Mouse (Mus musculus): ENCODE results near the gene Tbx10.
A peak's percentile ranks its signal among the peaks of the same experiment; 100 is the strongest.
"Not testable (repeated sequence)": the region's sequence is repeated elsewhere in the genome, so short reads cannot be mapped to it uniquely, and the experiment has no call there.

The Tbx10 gene

DNA sequence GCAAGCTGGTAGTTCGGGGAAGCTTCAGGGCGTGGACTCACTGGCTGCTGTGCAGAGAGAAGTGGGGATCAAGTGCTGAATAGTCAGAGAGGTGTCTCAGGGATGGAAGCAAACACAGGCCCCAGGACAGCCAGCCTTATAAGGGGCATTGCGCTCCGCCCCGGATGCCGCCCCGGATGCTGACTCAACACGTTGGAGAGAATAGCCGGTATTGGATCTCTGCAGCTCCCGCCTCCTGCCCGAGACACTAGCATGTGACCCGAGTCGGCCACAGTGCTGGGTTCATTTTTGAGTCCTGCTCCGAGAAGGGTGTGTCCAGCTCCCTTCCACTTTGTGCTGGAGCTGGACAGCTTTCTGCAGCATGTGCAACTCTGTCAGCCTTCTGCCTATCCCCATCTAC, 49.6 kb downstream of the Tbx10 start:
- DNase-seq (ENCODE audit: low spot score), result no peak

DNA sequence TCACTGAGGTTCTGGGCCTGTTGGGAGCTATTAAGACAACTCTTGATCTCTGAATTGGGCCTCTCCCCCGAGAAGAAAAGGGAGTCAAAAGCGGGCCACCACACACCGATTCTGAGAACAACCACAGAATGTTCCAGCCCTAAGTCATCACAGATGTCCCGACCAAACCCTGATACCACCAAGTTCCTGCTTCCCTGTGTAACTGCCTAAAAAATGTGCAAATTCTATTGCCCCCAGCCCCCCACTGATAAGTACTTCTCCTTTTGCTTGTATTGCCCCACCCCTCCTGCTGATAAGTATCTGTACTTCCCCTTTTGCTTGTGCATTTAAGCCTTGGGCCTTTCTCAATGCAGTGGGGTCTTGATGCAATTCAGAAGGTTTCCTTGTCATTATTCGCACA, 51.6 kb downstream of the Tbx10 start:
- not testable (repeated sequence) for DNase-seq (ENCODE audit: low spot score)

DNA sequence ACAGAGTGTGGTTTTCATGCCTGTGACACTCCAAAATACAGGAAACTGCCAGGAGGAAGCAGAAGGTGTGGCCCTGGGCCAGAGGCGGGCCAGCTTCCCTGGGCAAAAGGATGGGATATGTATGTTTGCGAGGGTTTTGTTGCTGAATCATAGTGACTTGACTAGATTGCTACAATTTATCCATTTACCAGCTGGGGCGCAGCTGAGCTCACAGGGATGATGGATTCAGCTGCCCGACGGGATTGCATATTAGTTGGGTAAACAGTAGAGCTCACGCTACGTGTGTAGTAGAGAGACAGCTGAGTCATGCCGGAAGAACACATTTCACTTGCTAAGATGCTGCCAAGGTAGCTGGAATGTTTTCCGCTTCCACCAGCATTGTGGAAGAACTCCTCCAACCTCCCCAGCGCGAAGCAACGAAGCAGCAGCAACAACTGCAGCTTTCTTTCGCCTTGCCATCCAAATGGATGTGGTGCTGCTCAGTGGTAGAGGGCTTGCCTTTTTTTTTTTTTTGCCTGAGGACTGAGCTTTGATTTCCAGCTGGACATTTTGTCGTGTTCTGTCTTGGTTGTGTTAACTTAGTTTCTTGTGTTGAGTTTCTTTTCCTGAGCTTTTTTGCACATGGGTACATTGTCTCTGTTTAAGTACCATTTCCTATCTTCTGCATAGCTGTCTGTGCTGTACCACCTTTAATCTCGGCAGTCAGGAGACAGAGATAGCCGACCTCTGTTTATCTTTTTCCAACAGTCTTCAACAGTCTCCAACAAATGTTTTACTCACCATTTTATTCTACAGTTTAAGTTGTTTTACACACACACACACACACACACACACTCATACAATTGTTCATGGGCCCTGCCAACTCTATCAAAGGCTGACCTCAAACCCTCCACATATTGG, 53.7 kb downstream of the Tbx10 start, which contains the start of gene Gstp2:
Gene Gstp2, minus strand, starts transcription at position 58 of the 900 bp plus-strand sequence.
- peak; percentile 90 for DNase-seq (ENCODE audit: low spot score)

DNA sequence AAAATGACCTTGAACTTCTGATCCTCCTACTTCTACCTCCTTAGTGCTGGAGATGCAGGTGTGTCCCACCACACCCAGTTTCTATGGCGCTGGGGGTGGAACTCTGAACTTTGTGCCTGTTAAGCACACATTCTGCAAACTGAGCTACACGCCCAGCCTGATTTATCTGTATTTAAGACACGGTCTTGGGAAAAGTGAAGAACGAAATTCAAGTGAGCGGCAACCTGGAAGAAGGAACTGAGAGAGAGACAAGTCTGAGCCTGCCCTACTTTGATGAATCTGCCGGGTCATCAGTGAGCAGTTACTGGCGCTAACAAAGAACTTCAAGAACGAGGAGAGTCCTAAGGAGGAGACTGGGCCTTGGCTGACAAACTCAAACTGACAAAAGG, 54.3 kb downstream of the Tbx10 start:
- DNase-seq (ENCODE audit: low spot score), result no peak

DNA sequence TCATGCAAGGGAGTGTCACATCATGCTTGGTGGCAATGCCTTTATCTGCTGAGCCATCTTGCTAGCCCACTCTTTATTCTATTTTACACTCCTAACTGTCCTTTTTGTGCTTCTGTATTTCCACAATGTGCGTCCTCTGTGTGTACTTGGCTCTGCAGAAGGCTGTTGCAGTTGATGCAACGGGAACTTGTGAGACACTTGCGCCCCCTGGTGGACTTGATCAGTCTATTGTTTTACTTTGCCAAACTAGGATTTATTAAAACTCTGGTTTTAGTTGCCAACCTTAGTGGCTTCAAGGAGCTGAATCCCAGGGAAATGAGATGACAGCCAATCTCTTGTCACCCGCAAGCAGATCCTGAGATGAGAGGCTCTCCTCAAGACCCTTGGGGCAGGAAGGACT, 55.3 kb downstream of the Tbx10 start:
- peak; percentile 66 for DNase-seq (ENCODE audit: low spot score)

DNA sequence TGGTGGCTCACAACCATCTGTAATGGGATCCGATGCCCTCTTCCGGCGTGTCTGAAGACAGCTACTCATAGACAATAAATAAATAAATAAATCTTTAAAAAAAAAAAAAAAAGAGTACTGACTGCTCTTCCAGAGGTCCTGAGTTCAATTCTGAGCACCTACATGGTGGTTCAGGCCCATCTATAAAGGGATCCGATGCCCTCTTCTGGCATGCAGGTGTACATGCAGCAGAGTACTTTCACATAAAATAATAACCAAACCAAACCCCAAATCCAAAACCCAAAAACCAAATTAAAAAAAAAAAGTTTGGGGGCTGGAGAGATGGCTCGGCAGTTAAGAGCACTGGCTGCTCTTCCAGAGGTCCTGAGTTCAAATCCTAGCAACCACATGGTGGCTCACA, 56.5 kb downstream of the Tbx10 start:
- not testable (repeated sequence) for DNase-seq (ENCODE audit: low spot score)
